Mouse (Mus musculus) right cerebral cortex, postnatal 36 days (tissue): ENCODE data around the gene Capn11.
"Not testable (repeated sequence)": the region's sequence is repeated elsewhere in the genome, so short reads cannot be mapped to it uniquely, and the experiment has no call there.

Source experiments
- DNase-seq, 2 experiments: peaks; one replicate each; pipeline ENCODE4 v3.0.0; 2022; ENCODE audit warnings: low spot score in 2 of 2, mixed read lengths in 1 of 2

The Capn11 gene

GRCm38 (mm10) chr17:45628885-45629855 lies 30.0 kb downstream of the Capn11 start:
- no peak for DNase-seq

GRCm38 (mm10) chr17:45628160-45628559 lies 31.0 kb downstream of the Capn11 start:
- DNase-seq = no peak

GRCm38 (mm10) chr17:45626577-45627134 lies 32.5 kb downstream of the Capn11 start:
- DNase-seq = peak; percentile 40 to 54

GRCm38 (mm10) chr17:45623425-45623824 lies 35.7 kb downstream of the Capn11 start:
- not testable (repeated sequence) for DNase-seq

- DNase-seq = no peak
Measured at GRCm38 (mm10) chr17:45619386-45620256, 39.5 kb downstream of the Capn11 start.

GRCm38 (mm10) chr17:45618941-45619385 lies 40.2 kb downstream of the Capn11 start:
- no peak for DNase-seq

GRCm38 (mm10) chr17:45617655-45618054 lies 41.5 kb downstream of the Capn11 start:
- DNase-seq = no peak

- no peak for DNase-seq
Measured at GRCm38 (mm10) chr17:45616679-45617078, 42.4 kb downstream of the Capn11 start.

GRCm38 (mm10) chr17:45616046-45616650 lies 43.0 kb downstream of the Capn11 start:
- no peak for DNase-seq

- DNase-seq = no peak
Measured at GRCm38 (mm10) chr17:45612921-45613320, 46.2 kb downstream of the Capn11 start.

- no peak for DNase-seq
Measured at GRCm38 (mm10) chr17:45612008-45612407, 47.1 kb downstream of the Capn11 start.

GRCm38 (mm10) chr17:45610144-45610866 lies 48.8 kb downstream of the Capn11 start:
- DNase-seq = no peak

GRCm38 (mm10) chr17:45608396-45608795 lies 50.7 kb downstream of the Capn11 start:
- no peak for DNase-seq

- no peak for DNase-seq
Measured at GRCm38 (mm10) chr17:45606992-45607879, 51.9 kb downstream of the Capn11 start.

- DNase-seq = no peak
Measured at GRCm38 (mm10) chr17:45602984-45603383, 56.1 kb downstream of the Capn11 start.

- no peak for DNase-seq
Measured at GRCm38 (mm10) chr17:45601877-45602304, 57.2 kb downstream of the Capn11 start, which contains the start of gene Mymx. Mymx (minus strand) TSS chr17:45602102.

GRCm38 (mm10) chr17:45601325-45601724 lies 57.8 kb downstream of the Capn11 start:
- no peak for DNase-seq

GRCm38 (mm10) chr17:45600267-45600666 lies 58.9 kb downstream of the Capn11 start:
- DNase-seq = no peak

GRCm38 (mm10) chr17:45599446-45600242 lies 59.5 kb downstream of the Capn11 start, which contains the start of gene Slc29a1:
Slc29a1 (minus strand) TSS chr17:45599606.
- no peak for DNase-seq
